Mouse (Mus musculus) intestine, postnatal 0 days (tissue): Measurements from ENCODE around the gene C1qc. TPM values are rescaled to one million over a fixed set of nuclear protein-coding genes. Genes with fewer than 3 reads are reported as not detected.

ENCODE experiments used
- ATAC-seq: fragments of 200-750 bp; cut with Nextera tagmentation; 2 replicates; pipeline ENCODE4 v1.8.0; 2017; ENCODE audit warnings: mild to moderate bottlenecking, moderate TSS enrichment, moderate library complexity
- H3K27ac ChIP-seq: fragments of 300-500 bp; sonication (generic); 2 replicates; pipeline ENCODE4 v1.5.1; 2014; ENCODE audit warnings: mild to moderate bottlenecking, low read depth, low read length, moderate library complexity
- H3K27me3 ChIP-seq: fragments of 300-500 bp; sonication (generic); replicated peaks from 2 replicates; pipeline ENCODE4 v1.6.1; 2014; ENCODE audit warnings: low read length, mixed read lengths; ENCODE audit not compliant: control insufficient read depth, insufficient read depth
- H3K36me3 ChIP-seq: fragments of 300-500 bp; sonication (generic); 2 replicates; pipeline ENCODE4 v1.6.1; 2014; ENCODE audit warnings: mild to moderate bottlenecking, moderate library complexity; ENCODE audit not compliant: control insufficient read depth, insufficient read depth
- H3K4me1 ChIP-seq: fragments of 300-500 bp; sonication (generic); replicated peaks from 2 replicates; pipeline ENCODE4 v1.6.1; 2014; ENCODE audit warnings: antibody characterized with exemption, low read length, mixed read lengths; ENCODE audit not compliant: control insufficient read depth, insufficient read depth
- H3K4me2 ChIP-seq: fragments of 300-500 bp; sonication (generic); replicated peaks from 2 replicates; pipeline ENCODE4 v1.6.1; 2014; ENCODE audit warnings: low read depth, mild to moderate bottlenecking, moderate library complexity
- H3K4me3 ChIP-seq: fragments of 300-500 bp; sonication (generic); 2 replicates; pipeline ENCODE4 v1.5.1; 2014; ENCODE audit warnings: low read depth, low read length
- H3K9ac ChIP-seq: fragments of 300-500 bp; sonication (generic); 2 replicates; pipeline ENCODE4 v1.6.1; 2014; ENCODE audit warnings: mild to moderate bottlenecking, low read depth, low read length
- H3K9me3 ChIP-seq: fragments of 300-500 bp; sonication (generic); 2 replicates; pipeline ENCODE4 v1.6.1; 2016; ENCODE audit warnings: mixed run types; ENCODE audit not compliant: control insufficient read depth
- CTCF ChIP-seq: sonication (generic); IDR thresholded peaks from 2 replicates; pipeline ENCODE4 v1.5.1; 2016; ENCODE audit warnings: low read depth, mild to moderate bottlenecking, control low read depth, antibody characterized with exemption, moderate library complexity
- WGBS: fragments of 180-500 bp; shearing (Covaris S2); extraction: QIAGEN DNeasy Blood & Tissue Kit; methylation state at CpG from one replicate; pipeline ENCODE4 v1.1.7; 2014; 5-methylcytosine and 5-hydroxymethylcytosine counted together
- polyA plus RNA-seq: library from polyadenylated mRNA; unstranded; fragments of >200 nt; fragmentation: Nextera tagmentation; extraction: Ambion mirVana; gene quantifications from 2 replicates; pipeline ENCODE4 v1.2.1, GENCODE M21; 2015

C1qc gene
- polyA plus RNA-seq, 1 experiment from 2014 or later = 42.9 TPM

DNA sequence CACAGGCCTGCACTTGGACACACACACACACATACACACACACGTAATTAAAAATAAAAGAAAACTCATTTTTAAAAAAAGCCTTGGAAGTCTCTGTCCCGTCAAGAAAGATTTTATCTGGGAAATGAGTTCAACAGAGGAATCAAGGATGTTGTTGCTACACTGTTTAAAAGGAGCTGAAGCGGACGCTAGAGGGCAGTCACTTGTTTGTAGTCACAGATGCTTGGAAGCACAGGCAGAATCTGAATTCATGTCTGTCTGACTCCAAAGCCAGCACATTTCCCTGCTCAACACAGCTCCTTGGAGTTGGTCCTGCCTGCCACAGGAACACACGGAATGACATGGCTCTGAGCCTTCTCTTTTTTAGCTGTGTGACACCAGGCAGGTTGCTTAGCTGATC, 14.3 kb downstream of the C1qc start:
- ATAC-seq = no peak
- 30% methylated on average over 5 of the region's 5 CpGs for WGBS
- no peak overlapping the region for H3K9ac ChIP-seq
- no peaks in the 10 kb centered on the region for H3K4me1 ChIP-seq
- no peak overlapping the region for H3K4me3 ChIP-seq
- H3K27me3 ChIP-seq = no peaks in the 10 kb centered on the region
- no peaks in the 10 kb centered on the region for H3K36me3 ChIP-seq
- no peak overlapping the region for H3K27ac ChIP-seq
- no peaks in the 10 kb centered on the region for H3K9me3 ChIP-seq
- H3K4me2 ChIP-seq = no peak overlapping the region
- peak; percentile 59 for TF ChIP-seq CTCF

GRCm38 (mm10) chr4:136878171-136878570, 14.7 kb downstream of the C1qc start:
- no peak for TF ChIP-seq CTCF
- Histone ChIP-seq H3K4me3 (no peak overlapping the region), H3K36me3 (no peaks in the 10 kb centered on the region), H3K27ac (no peak overlapping the region), H3K9ac (no peak overlapping the region), H3K4me1 (no peaks in the 10 kb centered on the region), H3K27me3 (no peaks in the 10 kb centered on the region), H3K4me2 (no peak overlapping the region), H3K9me3 (no peaks in the 10 kb centered on the region)
- ATAC-seq = no peak; the same call in 1 of the 2 replicates
- WGBS = 48% methylated on average over 8 of the region's 8 CpGs

DNA sequence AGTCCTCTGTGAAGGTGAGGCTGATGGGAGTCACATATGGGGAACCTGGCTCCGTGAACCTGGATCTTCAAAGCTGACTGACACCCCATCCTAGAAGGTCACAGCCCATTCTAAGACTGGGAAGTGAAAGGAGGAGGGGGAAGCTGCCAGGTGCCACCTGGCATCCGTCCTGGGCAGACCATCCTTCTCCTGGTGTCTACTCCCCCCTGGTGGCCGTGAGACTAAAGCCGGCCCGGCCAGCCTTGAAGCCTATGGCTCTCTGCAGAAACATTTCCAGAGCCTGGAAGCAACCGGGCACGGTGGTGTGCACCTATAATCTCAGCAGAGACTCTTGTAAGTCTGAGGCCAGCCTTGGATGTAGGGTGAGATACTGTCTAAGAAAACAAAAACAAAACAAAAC, 15.9 kb downstream of the C1qc start:
- H3K4me1 ChIP-seq = no peaks in the 10 kb centered on the region
- 17% methylated on average over 7 of the region's 7 CpGs for WGBS
- ATAC-seq = peak; percentile 64
- no peaks in the 10 kb centered on the region for H3K9me3 ChIP-seq
- peak; percentile 89 for TF ChIP-seq CTCF
- H3K27me3 ChIP-seq = no peaks in the 10 kb centered on the region
- no peak overlapping the region for H3K9ac ChIP-seq
- no peak overlapping the region for H3K27ac ChIP-seq
- H3K4me2 ChIP-seq = no peak overlapping the region
- no peaks in the 10 kb centered on the region for H3K36me3 ChIP-seq
- no peak overlapping the region for H3K4me3 ChIP-seq

DNA sequence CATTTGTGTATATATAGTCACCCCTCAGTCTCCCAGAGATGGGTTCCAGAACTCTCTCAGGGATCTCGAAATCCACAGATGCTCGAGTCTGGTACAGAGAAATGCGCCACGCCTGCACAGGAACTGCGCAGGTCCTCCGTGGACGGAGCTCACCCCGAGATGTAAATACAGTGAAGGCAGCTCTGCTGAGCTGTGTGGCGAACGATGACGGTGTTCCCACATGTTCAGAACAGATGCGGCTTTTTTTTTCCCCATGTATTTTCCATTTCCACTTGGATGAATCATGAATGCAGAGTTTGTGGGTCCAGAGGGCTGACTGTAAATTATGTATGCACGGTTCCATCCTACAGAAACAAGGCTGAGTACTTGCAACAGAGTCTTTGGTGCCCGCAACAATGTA, 17.9 kb downstream of the C1qc start:
- ATAC-seq = no peak
- no peaks in the 10 kb centered on the region for H3K9me3 ChIP-seq
- H3K9ac ChIP-seq = no peak overlapping the region
- no peaks in the 10 kb centered on the region for H3K4me1 ChIP-seq
- H3K4me2 ChIP-seq = no peak overlapping the region
- no peaks in the 10 kb centered on the region for H3K27me3 ChIP-seq
- no peak for TF ChIP-seq CTCF
- WGBS = 84% methylated on average over 14 of the region's 14 CpGs
- no peak overlapping the region for H3K4me3 ChIP-seq
- H3K36me3 ChIP-seq = no peaks in the 10 kb centered on the region
- no peak overlapping the region for H3K27ac ChIP-seq

GRCm38 (mm10) chr4:136868371-136868770, 24.5 kb downstream of the C1qc start:
- H3K27ac ChIP-seq = no peak overlapping the region
- no peaks in the 10 kb centered on the region for H3K4me1 ChIP-seq
- no peak for TF ChIP-seq CTCF
- no peak overlapping the region for H3K4me3 ChIP-seq
- no peak overlapping the region for H3K9ac ChIP-seq
- H3K36me3 ChIP-seq = no peaks in the 10 kb centered on the region
- no peaks in the 10 kb centered on the region for H3K9me3 ChIP-seq
- ATAC-seq = peak; percentile 77
- WGBS = 36% methylated on average over 6 of the region's 6 CpGs
- H3K27me3 ChIP-seq = no peaks in the 10 kb centered on the region
- H3K4me2 ChIP-seq = no peak overlapping the region

- H3K9me3 ChIP-seq = no peaks in the 10 kb centered on the region
- H3K27me3 ChIP-seq = no peaks in the 10 kb centered on the region
- no peaks in the 10 kb centered on the region for H3K36me3 ChIP-seq
- H3K9ac ChIP-seq = no peak overlapping the region
- no peaks in the 10 kb centered on the region for H3K4me1 ChIP-seq
- no peak overlapping the region for H3K27ac ChIP-seq
- 0 out of 2 replicates have a peak overlapping the region, but pooled peaks have one; percentile 2 for H3K4me2 ChIP-seq
- WGBS = 25% methylated on average over 11 of the region's 12 CpGs
- no peak for TF ChIP-seq CTCF
- ATAC-seq = no peak
- H3K4me3 ChIP-seq = no peak overlapping the region
Observed at GRCm38 (mm10) chr4:136867690-136868345, 25.0 kb downstream of the C1qc start.
